Mouse (Mus musculus) kidney, adult 9 months (tissue): ENCODE results near the gene Irak2.
"Not testable (repeated sequence)": the region's sequence is repeated elsewhere in the genome, so short reads cannot be mapped to it uniquely, and the experiment has no call there.

Source experiments
- DNase-seq: peaks from one replicate; pipeline ENCODE4 v3.0.0; 2022

The Irak2 gene

GRCm38 (mm10) chr6:113697222-113698205, 59.2 kb downstream of the Irak2 start:
- peak; percentile 50 for DNase-seq

GRCm38 (mm10) chr6:113712718-113713117, 74.5 kb downstream of the Irak2 start:
- DNase-seq, result no peak

GRCm38 (mm10) chr6:113713389-113713788, 75.1 kb downstream of the Irak2 start:
- DNase-seq, result not testable (repeated sequence)

GRCm38 (mm10) chr6:113714276-113714675, 76.0 kb downstream of the Irak2 start:
- no peak for DNase-seq

GRCm38 (mm10) chr6:113714797-113715196, 76.5 kb downstream of the Irak2 start:
- DNase-seq, result peak; percentile 68

- no peak for DNase-seq
Measured at GRCm38 (mm10) chr6:113717541-113717940, 79.3 kb downstream of the Irak2 start.

GRCm38 (mm10) chr6:113719878-113720277, 81.6 kb downstream of the Irak2 start, which contains the start of gene Ghrl:
TSS of gene Ghrl (minus strand) at chr6:113719880.
- DNase-seq, result no peak

- no peak for DNase-seq
Measured at GRCm38 (mm10) chr6:113721061-113721460, 82.8 kb downstream of the Irak2 start.

GRCm38 (mm10) chr6:113728181-113728580, 89.9 kb downstream of the Irak2 start:
- no peak for DNase-seq

- DNase-seq, result no peak
Measured at GRCm38 (mm10) chr6:113731296-113731695, 93.0 kb downstream of the Irak2 start.

GRCm38 (mm10) chr6:113737318-113738046, 99.2 kb downstream of the Irak2 start:
- DNase-seq, result peak; percentile 32

- peak; percentile 81 for DNase-seq
Measured at GRCm38 (mm10) chr6:113740236-113741217, 102.3 kb downstream of the Irak2 start, which contains the start of gene Sec13. TSS of gene Sec13 (minus strand) at chr6:113740743.

- no peak for DNase-seq
Measured at GRCm38 (mm10) chr6:113741425-113741824, 103.2 kb downstream of the Irak2 start.

- DNase-seq, result no peak
Measured at GRCm38 (mm10) chr6:113742321-113742720, 104.1 kb downstream of the Irak2 start.

- DNase-seq, result no peak
Measured at GRCm38 (mm10) chr6:113743111-113743510, 104.8 kb downstream of the Irak2 start.
